Mouse (Mus musculus) cerebellum, postnatal 10 days (tissue): ENCODE data around the gene Crtam.

Source experiments
- DNase-seq, 2 experiments: peaks; one replicate each; pipeline ENCODE4 v3.0.0; 2021; ENCODE audit warnings: mixed read lengths in 2 of 2

Gene Crtam

DNA sequence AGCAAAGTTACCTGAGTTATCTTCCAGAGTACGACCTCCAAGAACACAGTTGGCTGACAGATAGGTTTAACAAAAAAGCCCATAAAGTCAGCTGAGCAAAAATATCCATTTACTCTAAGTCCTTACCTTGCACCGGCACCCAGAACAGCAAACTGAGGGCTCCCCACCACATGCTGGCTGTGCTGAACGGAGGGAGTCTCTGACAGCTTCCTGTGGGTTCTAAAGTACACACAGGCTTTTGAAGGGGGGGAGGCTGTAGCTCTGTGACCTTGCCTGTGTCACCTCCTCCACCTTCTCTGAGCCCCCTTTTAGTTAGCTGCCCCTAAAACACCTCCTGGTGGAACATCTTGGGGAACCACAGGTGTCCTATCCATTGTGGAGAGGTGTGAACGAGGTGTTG is at the start of gene Crtam:
TSS of gene Crtam (minus strand) at position 214 of the 400 bp plus-strand sequence.
- DNase-seq, result no peak

DNA sequence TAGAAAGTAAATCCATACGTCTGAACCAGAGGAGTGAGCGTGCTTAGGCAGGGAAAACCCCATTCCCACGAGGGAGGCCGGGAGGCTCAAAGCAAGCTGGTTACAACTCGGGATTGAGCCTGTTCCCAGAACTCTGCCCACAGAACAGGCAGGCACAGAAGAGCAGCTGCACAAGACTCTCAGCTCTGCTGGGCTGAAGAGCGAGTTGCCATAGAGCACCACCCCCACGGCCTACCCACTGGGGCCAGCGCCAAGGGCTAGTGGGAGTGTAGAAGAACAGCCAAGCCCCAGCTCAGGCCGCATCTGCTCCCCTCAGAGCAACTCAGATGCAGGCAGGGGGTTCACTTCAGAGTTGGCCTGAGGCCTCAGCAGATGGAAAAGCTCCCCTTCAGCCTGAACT is 49.7 kb upstream of the Crtam start:
- DNase-seq, result peak; percentile 92 to 96

DNA sequence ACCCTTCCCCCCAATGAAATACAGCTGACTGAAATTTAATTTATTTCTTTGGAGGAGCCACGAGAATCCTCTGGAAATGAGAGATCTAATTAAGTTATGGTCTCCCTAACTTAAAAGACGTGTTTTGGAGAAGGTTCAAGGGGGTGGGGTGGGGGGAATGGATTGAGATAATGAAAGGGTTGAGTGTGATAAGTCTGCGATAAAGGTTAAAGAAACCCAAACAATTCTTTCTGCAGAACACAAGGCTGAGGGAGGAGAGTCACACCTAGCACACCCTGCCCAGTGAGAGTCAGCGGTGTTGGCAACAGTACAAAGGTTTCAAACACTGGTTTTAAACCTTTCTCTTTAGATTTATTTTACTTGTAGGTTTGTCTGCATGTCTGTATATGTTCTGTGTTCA is 49.0 kb upstream of the Crtam start:
- no peak for DNase-seq

DNA sequence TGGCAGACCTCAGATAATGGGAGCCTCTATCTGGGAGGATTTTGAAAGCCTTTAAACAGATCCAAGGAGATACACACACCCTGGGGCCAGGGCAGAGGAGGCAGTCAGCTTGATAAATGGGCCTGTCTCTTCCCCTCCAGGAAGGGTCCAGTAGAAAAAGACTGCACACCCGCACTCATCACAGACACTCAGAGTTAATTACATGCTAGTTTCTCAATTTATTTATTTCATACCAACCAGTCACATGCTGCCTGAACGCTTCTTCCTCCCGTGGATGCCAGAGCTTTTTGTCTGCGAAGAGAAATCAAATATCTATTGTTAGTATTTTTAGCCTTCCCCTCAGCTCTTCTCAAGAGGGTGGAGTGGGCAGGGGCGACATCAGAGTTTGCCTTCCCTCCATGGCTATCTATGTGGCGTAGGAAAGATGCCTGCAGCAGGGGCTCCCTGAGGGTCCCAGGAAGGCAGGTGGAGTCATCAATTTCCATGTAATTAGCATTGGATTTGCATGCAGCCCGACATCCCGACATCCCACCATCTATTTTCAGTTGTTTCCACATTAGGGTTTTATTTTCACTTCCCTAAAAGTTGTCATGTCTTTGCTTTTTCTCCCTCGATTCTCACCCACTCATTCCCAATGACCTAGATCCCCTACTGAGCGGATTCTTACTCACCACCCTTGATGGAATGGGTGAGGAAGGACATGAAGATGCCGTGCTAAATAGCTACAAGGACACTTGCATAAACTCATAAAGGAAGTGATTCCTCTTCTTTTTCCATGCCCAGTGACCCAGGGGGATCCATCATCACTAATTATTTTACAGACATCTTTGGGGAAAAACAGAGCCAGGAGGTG is 46.9 kb upstream of the Crtam start:
- no peak for DNase-seq

DNA sequence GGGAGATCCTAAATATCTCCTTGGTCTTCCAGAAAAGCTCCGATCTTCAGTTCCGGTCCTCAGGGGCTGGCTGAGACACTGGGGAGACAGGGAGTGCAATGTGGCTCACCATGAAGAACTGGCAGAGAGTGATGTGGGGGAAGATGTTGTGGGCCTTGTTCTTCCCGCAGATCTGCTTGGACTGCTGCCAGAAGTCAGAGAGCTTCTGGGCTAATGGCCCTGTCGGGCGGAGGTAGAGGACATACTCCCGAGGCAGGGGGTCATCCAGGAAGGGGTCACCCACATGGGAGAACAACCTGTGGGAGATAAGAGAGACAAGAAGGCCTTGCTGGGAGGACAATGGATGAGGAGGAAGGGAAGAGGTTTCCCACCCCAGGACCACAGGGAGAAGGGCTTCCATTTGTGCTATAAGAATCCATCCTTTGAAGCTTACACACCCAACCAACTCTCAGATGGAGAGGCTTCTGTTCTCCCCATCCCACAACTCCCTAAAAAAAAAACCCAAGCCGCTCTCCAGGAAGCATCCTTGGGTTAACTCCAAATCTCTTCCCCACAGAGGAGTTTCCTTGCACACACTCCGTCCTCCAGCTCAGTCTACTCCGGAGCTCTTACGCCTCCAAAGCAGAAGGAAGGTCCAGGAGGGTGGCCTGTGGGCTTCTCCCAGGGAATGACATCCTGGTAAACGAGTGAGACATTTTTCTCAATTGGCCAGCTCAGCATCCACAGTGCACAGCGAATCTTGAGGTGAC is 46.1 kb upstream of the Crtam start:
- peak; percentile 49 to 51 for DNase-seq

DNA sequence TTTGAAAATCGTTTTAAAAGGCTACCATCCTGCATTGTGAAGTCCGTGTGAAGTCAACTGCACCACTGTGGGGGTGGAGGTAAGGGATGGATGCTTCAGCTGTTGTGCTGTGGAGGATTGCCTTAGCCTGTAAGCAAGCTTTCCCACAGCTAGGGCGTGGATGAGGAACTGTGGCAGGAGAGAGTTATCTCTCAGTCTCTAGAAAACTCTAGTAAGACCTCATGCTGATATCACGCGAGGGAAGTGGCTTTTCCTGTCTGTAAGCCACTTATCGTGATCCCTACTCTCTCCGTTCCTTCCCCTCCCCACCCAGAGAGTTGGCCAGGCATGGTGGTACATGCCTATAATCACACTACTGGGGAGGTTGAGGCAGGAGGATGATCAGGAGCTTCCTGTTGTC is 44.9 kb upstream of the Crtam start:
- DNase-seq, result no peak

DNA sequence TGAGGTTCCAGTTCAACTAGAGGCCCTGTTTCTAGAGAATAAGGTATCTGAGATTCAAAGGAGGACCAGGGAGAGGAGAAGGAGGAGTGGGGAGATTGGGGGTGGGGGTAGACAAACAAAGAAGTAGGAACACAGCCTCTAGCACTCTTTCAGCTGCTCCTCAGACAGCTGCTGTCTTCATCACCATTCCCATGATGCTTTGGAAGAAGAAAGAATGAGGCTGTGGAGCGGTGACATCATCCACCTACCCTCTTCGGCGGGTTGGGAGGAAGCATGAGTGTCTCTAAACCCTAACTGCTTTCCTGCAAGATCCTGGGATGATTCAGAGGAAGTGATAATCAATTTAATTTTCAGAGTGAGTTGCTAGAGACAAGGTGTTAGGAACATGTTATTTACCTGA is 44.4 kb upstream of the Crtam start:
- DNase-seq, result no peak

DNA sequence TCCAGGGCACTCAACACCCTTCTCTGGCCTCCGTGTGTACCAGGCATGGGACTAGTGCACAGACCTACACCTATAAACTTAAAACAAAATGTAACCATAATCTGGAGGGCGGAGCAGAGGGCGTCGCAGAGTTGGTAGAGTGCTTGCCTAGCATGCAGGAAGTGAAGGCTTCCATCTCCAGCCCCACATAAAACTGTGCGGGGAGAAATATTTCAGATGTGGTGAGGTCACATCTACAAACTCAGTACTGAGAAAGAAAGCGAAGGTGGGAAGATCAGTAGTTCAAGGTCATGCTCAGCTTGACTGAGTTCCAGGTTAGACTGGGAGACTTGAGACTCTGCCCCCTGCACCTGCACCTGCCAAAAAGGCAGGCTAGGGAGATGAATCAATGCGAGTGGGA is 43.8 kb upstream of the Crtam start:
- DNase-seq, result no peak

DNA sequence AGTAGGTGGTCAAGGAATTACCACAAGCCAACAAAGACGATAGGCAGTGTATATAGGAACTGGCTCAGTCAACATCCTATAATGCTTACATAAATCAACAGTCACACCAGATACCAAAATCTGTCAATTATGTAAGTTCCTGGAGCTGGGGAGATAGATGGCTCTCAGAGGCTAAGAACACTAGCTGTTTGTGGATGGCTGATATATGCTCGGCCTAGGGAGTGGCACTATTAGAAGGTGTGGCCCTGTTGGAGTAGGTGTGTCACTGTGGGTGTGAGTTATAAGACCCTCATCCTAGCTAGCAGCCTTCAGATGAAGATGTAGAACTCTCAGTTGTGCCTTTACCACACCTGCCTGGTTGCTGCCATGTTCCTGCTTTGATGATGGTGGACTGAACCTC is 43.2 kb upstream of the Crtam start:
- DNase-seq, result no peak

DNA sequence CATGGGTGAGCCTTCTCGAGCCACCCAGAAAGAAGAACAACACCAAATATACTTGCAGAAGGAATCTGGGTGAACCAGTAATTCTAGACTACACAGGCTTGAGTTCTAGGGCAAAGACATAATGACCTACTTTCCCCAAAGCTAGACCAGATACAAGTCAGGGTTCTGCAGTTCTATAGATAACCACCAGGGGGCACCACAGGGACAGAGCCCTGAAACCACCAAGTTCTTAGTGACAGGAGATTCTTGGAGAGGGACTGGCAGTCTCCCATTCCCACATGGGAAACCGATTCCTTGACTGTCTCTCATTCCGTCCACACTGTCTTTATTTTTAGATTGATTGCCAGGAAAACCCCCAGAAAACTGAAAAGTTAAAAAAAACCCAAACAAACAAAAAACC is 40.2 kb upstream of the Crtam start:
- peak; percentile 94 to 96 for DNase-seq

DNA sequence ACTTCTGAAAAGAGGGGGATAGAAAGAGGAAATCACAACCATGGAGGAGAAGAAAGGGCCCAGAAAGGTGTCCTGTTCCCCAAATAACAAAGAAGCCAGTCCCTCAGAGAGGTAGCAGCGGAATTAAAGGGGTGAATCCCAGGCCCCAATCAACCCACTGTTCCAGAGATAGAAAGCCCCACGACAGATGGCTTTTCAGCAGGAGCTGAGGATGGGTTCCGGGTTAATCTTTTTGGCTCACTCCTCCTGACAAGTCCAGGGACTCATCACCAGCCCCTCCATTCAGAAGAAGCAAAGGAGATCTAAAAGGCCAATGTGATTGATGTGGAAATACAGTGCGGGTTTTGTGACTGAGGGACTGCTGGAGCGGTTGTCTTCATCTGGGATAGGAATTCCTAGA is 39.2 kb upstream of the Crtam start:
- DNase-seq, result peak; percentile 56 to 68

DNA sequence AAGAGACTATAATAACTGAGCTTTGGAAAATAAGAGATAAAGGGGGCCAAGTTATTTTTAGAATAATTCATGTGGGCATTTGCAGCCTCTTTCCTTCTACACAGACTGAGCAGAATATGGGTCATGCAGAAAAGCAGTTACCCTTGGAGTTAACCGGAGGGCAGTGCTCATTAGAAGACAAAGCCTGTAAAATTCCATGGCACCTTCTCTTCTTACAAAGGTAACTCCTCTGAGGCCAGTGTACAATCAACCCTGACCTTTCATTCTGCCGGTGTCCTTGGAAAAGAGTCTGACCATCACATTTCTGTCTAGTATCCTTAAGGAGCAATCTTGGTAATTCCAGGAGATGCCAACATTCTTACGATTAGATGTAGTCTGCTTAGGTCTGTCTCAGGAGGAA is 37.0 kb upstream of the Crtam start:
- DNase-seq, result no peak

DNA sequence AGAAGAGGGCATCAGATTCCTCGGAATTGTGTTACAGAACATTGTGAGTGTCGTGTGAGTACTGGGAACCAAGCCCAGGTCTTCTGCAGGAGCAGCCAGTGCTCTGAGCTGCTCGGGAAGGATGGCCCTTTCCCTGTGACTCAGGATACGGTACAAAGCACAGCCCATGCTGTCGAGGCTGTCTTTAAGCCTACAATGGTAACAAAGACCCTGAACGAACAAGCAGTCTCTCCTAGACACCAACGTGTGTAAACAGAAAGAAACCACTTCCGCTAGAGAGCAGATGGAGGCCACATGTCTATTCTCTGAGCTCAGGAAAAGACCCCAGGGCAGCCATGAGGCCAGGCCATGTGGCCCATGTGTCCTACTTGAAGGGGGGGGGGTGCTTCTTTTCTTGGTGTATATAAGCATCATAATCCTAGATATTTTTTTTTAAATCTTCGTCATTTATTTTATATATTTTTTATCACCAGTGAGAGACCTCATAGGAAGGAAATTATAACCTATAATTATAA is 33.8 kb upstream of the Crtam start:
- peak in 1 of 2 experiments; percentile 42 for DNase-seq

DNA sequence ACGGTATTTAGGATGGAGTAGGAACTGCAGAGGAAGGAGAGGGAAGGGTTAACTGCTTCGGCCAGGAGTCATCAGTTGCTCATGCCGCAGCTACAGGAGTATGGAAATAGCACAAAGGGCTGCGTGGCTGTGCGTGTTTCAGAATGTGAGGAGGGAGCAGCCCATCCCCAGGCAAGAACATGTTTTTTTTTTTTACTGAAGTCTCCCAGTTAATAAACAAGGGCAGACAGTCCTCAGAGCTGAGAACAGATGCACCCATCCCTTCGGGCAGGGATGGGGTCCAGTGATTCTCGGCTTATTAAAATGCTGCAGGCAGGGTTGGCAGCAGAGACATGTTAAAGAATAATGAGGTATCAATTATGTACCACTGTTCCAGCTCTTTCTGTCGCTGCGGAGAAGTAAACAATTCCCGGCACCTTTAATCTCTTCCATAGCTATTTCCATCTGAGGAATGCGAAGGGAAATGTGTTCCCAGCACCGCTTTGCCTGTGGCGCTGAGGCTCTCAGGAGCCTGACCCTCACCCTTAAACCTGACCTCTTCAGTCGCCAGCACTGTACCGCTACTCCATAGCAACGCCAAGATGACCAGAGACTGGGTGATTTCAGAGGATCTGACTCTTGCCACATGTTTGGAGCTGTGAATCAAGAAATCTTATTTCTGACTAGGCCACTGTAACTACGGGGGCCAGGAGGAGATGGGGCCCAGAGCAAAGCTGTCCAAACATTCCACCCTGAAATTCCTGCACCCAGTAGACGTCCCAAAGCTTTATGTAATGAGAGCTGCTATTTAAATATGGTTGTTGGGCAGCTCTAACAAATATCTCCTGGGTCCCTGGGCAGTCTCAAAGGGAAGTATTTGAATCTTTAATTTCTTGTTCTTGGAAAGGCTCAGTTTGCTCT is 27.4 kb upstream of the Crtam start:
- DNase-seq, result no peak

DNA sequence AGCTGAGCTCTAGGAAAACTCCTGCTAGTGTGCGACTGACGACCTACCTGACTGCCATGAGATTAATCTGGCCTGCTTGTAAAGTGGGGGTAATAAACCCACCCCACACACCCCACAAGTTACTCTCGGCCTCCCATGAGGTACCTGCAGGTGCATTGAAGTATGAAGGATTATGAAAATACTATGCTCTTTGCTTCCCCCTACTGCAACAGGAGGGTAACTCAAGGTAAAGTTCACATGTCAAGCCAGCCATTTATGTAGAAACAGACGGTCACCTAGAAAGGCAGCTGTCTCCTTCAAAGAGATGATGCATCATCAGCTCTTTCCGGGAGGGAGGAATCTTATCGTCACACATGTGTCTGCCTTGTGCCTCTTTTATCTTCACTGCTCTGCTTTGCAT is 25.4 kb upstream of the Crtam start:
- DNase-seq, result peak in 1 of 2 experiments; percentile 33

DNA sequence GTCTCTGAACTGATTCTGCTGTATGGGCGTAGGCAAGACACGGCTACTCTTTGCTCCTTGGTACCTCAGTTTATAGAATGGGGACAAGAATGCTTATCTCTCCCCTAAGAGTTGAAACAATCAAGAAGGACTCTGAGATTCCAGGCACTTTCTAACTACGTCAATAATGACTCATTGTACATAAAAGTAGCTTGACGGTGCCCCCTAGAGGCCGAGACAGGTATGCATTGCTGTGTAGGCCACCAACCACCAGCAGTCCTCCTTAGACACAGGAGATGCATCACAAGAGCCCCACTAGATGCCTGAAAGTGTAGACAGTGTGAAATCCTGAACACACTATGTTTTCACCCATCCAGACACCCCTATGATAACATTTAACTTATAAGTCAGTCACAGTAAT is 24.0 kb upstream of the Crtam start:
- peak; percentile 76 to 77 for DNase-seq

DNA sequence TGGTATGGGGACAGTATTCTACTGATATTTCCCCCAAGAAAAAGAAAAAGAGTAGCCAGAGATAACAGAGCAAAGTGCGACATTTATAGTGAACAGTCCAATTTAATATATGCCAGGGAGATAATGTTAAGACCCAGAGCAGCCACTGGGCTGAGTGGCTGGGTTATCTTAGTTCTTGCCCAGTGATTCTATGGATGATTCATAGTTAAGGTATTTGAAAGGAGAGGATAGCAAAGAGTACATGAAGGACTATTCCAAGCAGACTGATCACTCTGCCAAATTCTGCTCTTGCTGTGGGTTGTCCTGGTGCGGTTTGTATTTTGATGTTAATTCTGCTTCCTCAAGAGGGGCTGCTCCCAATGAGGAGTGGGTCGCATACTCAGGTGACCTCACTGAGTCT is 17.3 kb upstream of the Crtam start:
- no peak for DNase-seq

DNA sequence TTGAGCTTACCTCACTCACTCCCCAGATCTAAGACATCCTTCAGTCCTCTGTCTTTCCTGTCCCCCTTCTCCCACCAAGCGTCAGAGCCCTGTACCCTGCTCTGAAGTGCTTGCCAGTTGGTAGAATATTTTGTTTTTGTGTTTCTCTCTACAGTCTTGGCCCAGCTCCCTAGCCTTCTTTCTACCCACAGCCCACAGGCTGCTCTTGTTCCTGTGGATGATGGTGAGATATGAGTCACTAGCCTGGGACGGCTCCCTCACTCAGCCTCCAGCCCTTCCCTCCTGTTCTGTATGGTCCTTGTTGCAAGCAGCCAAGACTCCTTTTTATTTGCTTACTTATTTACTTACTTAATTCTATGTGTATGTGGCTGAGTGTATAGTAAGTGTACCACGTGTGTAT is 16.1 kb upstream of the Crtam start:
- DNase-seq, result no peak

DNA sequence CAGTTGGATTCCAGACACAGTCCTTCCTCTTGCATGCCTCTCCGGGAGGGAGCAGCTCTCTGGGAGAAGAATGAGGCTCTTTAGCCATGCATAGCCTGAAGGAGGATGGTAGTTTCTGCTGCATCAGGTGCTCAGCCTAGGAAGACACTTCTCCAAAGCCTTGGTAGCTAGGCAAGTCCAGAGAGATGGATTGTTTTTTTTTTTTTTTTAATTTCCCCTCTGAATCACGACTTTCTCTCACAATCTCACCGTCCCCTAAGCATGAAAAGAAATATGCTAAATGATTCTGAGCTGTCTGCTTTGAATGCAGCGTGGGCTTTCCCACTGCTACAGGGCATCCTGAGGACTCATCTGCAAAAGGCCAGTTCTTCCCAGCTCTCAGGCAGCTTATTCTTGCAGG is 10.1 kb upstream of the Crtam start:
- DNase-seq, result no peak

DNA sequence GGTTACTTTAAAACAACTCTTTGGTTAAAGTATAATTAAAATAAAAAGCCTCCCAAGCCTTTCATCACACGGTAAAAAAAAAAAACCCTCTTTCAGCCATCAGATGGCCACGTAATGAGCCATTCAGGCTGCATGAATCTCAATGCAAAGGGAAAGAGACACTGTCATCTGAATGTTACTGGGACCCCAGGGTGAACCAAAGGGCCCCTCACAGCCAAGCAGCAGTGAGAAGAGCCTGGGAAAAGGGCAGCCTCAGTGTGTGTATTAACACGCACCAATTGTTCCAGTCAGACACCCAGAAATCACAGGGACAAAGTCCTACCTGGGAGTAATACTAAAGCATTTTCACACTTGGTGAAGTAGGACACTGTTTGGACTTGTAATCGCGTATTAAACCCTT is 8.0 kb upstream of the Crtam start:
- DNase-seq, result no peak

DNA sequence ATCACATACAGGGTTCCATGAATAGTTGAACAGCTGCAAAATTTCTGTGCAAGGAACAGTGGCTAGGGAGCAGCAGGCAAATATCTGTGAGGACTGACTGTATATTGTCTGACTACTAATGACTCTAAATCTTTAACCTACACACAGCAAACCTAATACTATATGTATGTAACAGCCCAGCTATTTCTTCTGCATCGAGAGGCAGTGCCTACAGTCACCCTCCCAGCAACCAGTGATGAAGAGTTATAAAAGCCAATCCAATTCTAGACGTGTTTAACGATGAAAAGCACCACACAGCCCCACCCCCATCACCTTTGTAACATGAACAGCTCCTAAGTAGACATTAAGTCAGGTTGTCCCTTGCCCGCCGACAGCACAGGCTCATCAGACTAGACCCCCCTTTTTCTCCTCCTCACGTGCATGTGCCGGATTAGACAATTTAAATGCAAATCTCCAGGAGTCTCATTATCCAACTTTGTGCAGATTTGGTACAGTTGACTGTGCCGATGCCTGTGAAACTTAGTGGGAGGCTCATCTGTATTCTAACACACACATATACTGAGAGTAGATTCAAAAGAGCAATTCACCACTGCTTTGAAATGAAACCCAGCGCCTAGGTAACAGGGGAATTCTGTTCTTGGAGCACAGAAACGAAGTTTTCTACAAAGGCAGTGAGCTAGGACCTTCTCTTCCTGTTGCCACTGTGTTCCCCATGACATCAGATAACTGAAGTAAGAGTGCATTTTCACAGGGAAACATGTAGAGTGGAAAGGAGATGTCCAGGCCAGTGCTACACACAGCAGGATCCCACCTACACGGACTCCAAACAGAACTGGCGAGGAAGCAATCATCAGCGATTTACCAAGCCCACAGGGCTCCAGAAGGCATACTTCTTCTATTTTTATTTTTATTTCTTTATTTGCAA is 7.3 kb upstream of the Crtam start:
- peak in 1 of 2 experiments; percentile 16 for DNase-seq

DNA sequence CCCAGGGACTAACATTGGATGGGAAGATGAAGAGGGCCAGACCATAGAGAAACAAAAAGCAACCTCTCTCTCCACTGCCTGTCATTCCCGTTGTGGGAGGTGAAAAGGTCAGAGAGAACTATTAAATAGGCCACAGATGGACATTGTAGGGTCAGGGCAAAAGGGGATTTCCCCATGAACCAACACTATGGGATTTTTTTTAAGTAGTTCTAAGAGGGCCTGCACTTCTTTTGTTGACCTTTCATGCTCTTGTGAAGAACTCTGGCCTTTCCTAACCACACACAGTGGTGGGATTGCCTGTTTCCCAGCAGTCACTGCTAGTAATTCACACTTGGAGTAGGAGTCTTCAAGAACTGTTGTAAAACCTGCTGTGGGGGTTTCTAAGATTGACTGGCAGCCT is 3.4 kb upstream of the Crtam start:
- no peak for DNase-seq
